Mouse (Mus musculus): ENCODE results near the gene Taar5. TPM values are rescaled to one million over a fixed set of nuclear protein-coding genes. Genes with fewer than 3 reads are reported as not detected.

Taar5 gene
- polyA plus RNA-seq, 1 experiment from 2014 or later = not detected

Other genes starting within 250 kb of the Taar5 start
- gene Rps12, start 183.4 kb upstream of the Taar5 start, polyA plus RNA-seq (2016; fragmentation: Nextera tagmentation; extraction: Ambion mirVana) = 154 and 172 TPM in 2 replicates
- gene Slc18b1, start 173.7 kb upstream of the Taar5 start, polyA plus RNA-seq (2016; fragmentation: Nextera tagmentation; extraction: Ambion mirVana) = 22.4 and 24.2 TPM in 2 replicates
- not detected in 2 replicates for gene Vnn3, start 119.2 kb upstream of the Taar5 start, polyA plus RNA-seq (2016; fragmentation: Nextera tagmentation; extraction: Ambion mirVana)
- 1.4 and 1.8 TPM in 2 replicates for gene Vnn1, start 76.0 kb upstream of the Taar5 start, polyA plus RNA-seq (2016; fragmentation: Nextera tagmentation; extraction: Ambion mirVana)
- not detected in 2 replicates for gene Taar1, start 50.4 kb upstream of the Taar5 start, polyA plus RNA-seq (2016; fragmentation: Nextera tagmentation; extraction: Ambion mirVana)
- gene Taar2, start 32.1 kb upstream of the Taar5 start, polyA plus RNA-seq (2016; fragmentation: Nextera tagmentation; extraction: Ambion mirVana) = not detected in 2 replicates
- gene Taar3, start 21.1 kb upstream of the Taar5 start, polyA plus RNA-seq (2016; fragmentation: Nextera tagmentation; extraction: Ambion mirVana) = not detected in 2 replicates
- not detected in 2 replicates for gene Taar4, start 10.2 kb upstream of the Taar5 start, polyA plus RNA-seq (2016; fragmentation: Nextera tagmentation; extraction: Ambion mirVana)
- not detected in 2 replicates for gene Taar6, start 14.9 kb downstream of the Taar5 start, polyA plus RNA-seq (2016; fragmentation: Nextera tagmentation; extraction: Ambion mirVana)
- gene Taar7a, start 22.8 kb downstream of the Taar5 start, polyA plus RNA-seq (2016; fragmentation: Nextera tagmentation; extraction: Ambion mirVana) = not detected in 2 replicates
- gene Taar7b, start 29.2 kb downstream of the Taar5 start, polyA plus RNA-seq (2016; fragmentation: Nextera tagmentation; extraction: Ambion mirVana) = not detected in 2 replicates
- gene Taar7d, start 56.5 kb downstream of the Taar5 start, polyA plus RNA-seq (2016; fragmentation: Nextera tagmentation; extraction: Ambion mirVana) = not detected in 2 replicates
- not detected in 2 replicates for gene Taar7e, start 66.9 kb downstream of the Taar5 start, polyA plus RNA-seq (2016; fragmentation: Nextera tagmentation; extraction: Ambion mirVana)
- gene Taar7f, start 78.8 kb downstream of the Taar5 start, polyA plus RNA-seq (2016; fragmentation: Nextera tagmentation; extraction: Ambion mirVana) = not detected in 2 replicates
- not detected in 2 replicates for gene Taar8a, start 105.8 kb downstream of the Taar5 start, polyA plus RNA-seq (2016; fragmentation: Nextera tagmentation; extraction: Ambion mirVana)
- not detected in 2 replicates for gene Taar8b, start 121.6 kb downstream of the Taar5 start, polyA plus RNA-seq (2016; fragmentation: Nextera tagmentation; extraction: Ambion mirVana)
- gene Taar8c, start 131.2 kb downstream of the Taar5 start, polyA plus RNA-seq (2016; fragmentation: Nextera tagmentation; extraction: Ambion mirVana) = not detected in 2 replicates
- not detected in 2 replicates for gene Taar9, start 138.8 kb downstream of the Taar5 start, polyA plus RNA-seq (2016; fragmentation: Nextera tagmentation; extraction: Ambion mirVana)
- gene Stx7, start 178.6 kb downstream of the Taar5 start, polyA plus RNA-seq (2016; fragmentation: Nextera tagmentation; extraction: Ambion mirVana) = 71.3 and 74.3 TPM in 2 replicates

All from embryonic facial prominence, embryonic 12.5 days (tissue).